Mouse (Mus musculus): Measurements from ENCODE around the gene Zfp704. TPM values are rescaled to one million over a fixed set of nuclear protein-coding genes. Genes with fewer than 3 reads are reported as not detected.

Zfp704 gene
- polyA plus RNA-seq, 1 experiment from 2014 or later = 10.6 TPM

DNA sequence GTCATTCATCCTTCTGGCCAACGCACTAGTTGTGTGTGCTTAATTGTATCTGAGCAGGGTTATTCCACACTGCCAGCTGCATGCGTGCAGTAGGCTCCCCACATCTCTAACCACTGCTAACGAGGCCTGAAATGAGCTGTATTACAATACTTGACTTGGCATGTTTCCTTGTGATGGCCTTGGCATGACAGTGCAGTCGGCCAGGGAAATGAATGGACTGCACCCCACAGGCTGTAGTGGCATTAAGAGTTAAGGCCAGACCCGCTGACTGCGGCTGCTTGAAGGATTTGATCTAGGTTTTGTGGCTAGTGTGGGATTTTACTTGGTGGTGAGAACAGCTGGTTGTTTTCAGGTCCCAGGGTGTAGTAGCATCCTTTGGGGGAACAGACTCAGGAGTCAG, 185.2 kb downstream of the Zfp704 start:
- H3K9me3 ChIP-seq (replicated peaks) = no peaks in the 10 kb centered on the region

DNA sequence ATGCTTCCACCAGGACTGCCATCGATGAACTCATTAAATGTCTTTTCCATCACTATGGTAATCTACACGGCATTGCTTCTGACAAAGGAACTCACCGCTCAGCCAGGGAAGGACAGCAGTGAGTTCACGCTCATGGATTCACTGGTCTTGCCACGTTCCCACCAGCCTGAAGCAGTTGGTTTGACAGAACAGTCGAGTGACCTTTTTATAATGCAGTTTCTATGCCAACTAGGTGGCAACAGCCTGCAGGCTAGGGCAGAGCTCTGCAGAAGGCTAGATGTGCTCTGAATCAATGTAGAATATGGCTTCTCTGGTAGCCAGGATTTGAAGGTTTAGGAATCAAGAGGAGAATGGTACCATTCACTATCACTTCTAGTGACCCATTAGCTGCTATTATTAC, 186.2 kb downstream of the Zfp704 start:
- Histone ChIP-seq H3K4me2 (no peak overlapping the region), H3K9ac (no peak overlapping the region), H3K27ac (no peak overlapping the region), H3K36me3 (ENCODE audit: poor library complexity, severe bottlenecking) (no peaks in the 10 kb centered on the region), H3K4me3 (no peak overlapping the region), H3K4me1 (no peaks in the 10 kb centered on the region), H3K9me3 (replicated peaks) (no peaks in the 10 kb centered on the region), H3K27me3 (no peaks in the 10 kb centered on the region)
- 88% methylated on average over 6 of the region's 6 CpGs for WGBS
- ATAC-seq = no peak

More for the DNA sequence above, 185.2 kb downstream of the Zfp704 start:
- no peak overlapping the region for H3K9ac ChIP-seq
- ATAC-seq = no peak
- H3K4me2 ChIP-seq = no peak overlapping the region
- H3K36me3 ChIP-seq (ENCODE audit: poor library complexity, severe bottlenecking) = no peaks in the 10 kb centered on the region
- no peak overlapping the region for H3K4me3 ChIP-seq
- no peaks in the 10 kb centered on the region for H3K27me3 ChIP-seq
- 69% methylated on average over 6 of the region's 6 CpGs for WGBS
- H3K27ac ChIP-seq = no peak overlapping the region
- H3K4me1 ChIP-seq = no peaks in the 10 kb centered on the region

DNA sequence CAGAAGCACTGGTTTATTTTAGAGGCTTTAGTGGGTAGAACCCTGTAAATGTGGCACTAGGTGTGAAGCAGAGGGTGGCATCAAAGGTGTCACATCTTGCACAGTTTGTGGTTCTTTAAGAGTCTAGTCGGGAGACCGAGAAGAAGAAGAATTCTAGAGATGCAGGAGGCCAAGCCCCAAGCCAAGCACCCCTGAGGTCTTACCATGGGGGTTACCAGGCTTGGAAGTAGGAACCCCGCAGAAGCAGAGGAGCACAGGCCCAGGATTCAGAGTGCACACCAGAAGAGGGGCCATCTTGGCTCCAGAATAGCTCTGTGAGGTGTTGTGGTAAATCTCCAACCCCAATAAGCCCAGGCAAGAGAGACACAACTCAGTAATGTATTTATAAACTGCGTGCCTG, 201.0 kb downstream of the Zfp704 start:
- Histone ChIP-seq H3K9me3 (replicated peaks) (no peaks in the 10 kb centered on the region; the same call in 1 of the 2 replicates), H3K9ac (no peak overlapping the region), H3K4me3 (no peak overlapping the region), H3K27me3 (no peaks in the 10 kb centered on the region), H3K27ac (no peak overlapping the region), H3K36me3 (ENCODE audit: poor library complexity, severe bottlenecking) (no peaks in the 10 kb centered on the region), H3K4me1 (peaks cover under 1% of the 10 kb centered on the region; the same call in 1 of the 2 replicates), H3K4me2 (no peak overlapping the region)
- ATAC-seq = no peak
- 93% methylated on average over 4 of the region's 4 CpGs for WGBS

DNA sequence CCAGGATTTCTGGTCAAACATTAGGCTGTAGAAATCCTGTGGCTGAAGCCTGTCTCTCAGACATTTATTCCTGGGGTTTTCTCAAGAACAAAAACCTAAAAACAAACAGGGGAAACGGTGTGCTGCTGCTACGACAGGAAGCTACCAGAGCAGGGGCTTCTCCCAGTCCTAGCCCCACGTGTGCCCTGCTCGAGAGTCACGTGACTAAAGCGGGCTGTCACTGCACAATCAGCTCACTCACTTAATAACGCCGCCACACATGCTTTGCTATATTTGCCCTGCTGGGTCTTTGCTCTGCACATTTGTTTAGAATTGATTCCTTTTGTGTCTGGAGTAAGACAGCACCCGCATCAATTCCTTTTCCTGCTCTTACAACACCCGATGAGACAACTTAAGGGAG, 202.1 kb downstream of the Zfp704 start:
- H3K4me3 ChIP-seq = no peak overlapping the region
- H3K27me3 ChIP-seq = no peaks in the 10 kb centered on the region
- no peaks in the 10 kb centered on the region for H3K9me3 ChIP-seq (replicated peaks)
- peaks cover 10% of the 10 kb centered on the region for H3K4me1 ChIP-seq
- H3K27ac ChIP-seq = no peak overlapping the region
- no peak for ATAC-seq
- H3K4me2 ChIP-seq = no peak overlapping the region
- H3K36me3 ChIP-seq (ENCODE audit: poor library complexity, severe bottlenecking) = no peaks in the 10 kb centered on the region
- no peak overlapping the region for H3K9ac ChIP-seq
- WGBS = 80% methylated on average over 10 of the region's 10 CpGs

DNA sequence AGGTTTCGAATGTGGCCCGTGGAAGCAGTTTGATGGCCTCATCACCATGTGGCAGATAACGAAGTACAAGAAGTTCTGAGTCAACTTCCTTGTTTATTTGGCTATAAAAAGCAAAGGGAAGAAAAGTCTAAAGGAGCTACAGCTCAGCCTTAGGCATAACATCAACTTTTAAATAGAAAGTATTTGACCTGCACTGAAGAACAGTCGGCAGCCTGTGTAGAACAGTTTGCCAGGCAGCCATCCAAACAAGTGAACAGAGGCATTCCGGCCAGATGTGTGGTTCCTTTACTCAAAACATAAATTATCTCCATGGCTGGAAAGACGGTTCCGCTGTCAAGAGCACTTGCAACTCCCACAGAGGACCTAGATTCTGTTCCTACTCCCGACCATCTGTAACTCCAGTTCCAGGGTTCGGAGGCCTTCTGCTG, 202.8 kb downstream of the Zfp704 start:
- Histone ChIP-seq H3K4me3 (no peak overlapping the region), H3K36me3 (ENCODE audit: poor library complexity, severe bottlenecking) (no peaks in the 10 kb centered on the region), H3K9me3 (replicated peaks) (no peaks in the 10 kb centered on the region), H3K4me2 (no peak overlapping the region), H3K27me3 (no peaks in the 10 kb centered on the region), H3K9ac (no peak overlapping the region), H3K27ac (no peak overlapping the region), H3K4me1 (peaks cover 16% of the 10 kb centered on the region)
- 89% methylated on average over 9 of the region's 9 CpGs for WGBS
- no peak for ATAC-seq

DNA sequence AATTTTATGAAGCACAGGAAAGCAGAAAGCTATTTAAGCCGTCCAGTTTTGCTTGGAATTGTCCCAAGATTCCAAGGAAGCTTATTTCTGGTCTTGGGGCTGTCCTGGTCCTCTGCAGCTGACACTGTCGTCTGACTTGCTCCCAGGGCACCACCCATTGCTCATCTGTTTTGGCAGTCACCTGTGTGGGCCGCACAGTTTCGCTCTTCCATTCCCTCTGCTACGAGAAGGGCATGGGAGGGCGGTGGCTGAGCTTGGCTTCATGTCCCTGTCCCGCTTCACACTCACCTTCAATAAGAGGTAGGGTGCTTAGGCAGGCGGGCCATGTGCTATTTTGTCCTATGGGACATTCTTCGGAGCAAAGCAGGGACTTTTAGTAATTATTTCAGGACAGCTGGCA, 204.5 kb downstream of the Zfp704 start:
- H3K4me3 ChIP-seq = no peak overlapping the region
- H3K4me1 ChIP-seq = peaks cover 30% of the 10 kb centered on the region
- WGBS = 86% methylated on average over 9 of the region's 9 CpGs
- no peak overlapping the region for H3K9ac ChIP-seq
- no peak overlapping the region for H3K4me2 ChIP-seq
- no peaks in the 10 kb centered on the region for H3K27me3 ChIP-seq
- no peaks in the 10 kb centered on the region for H3K9me3 ChIP-seq (replicated peaks)
- no peaks in the 10 kb centered on the region for H3K36me3 ChIP-seq (ENCODE audit: poor library complexity, severe bottlenecking)
- no peak for ATAC-seq
- no peak overlapping the region for H3K27ac ChIP-seq

DNA sequence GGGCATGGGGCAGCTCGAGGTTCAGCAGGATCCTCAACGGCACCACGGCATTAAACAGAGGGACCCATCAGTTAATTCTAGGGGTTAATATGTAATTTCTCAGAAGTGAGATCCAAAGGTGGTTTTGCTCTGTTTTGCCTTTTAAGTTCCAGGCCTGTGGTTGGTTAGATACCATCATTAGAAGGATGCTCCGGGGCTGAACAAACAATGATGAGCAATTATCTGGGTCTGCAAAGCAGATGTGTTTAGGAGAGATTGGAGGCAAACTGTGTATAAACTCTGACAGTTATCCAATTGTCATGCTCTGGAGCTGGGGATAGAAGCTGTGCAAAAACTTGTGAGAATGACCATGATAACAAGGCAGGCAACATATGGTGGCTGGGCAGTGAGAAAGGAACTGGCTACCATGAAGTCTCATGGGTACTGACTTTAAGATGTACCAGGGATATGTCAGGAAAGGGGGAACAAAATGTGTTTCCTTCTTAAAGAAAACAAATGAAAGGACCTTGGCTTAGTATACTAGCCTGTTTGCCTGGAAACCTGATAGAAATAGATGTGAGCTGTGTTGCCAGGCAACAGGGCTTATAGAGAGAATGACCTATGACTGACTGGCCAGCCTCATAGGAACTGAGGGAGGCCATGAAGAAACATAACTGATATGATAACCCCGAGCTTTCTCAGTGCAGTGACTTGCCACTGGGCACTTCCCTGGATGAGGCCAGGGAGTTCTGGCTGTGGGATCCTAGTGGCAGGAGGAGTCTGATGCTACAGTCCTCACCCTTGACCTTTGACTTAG, 206.4 kb downstream of the Zfp704 start:
- no peak; the same call in 1 of the 2 replicates for ATAC-seq
- WGBS = 71% methylated on average over 5 of the region's 5 CpGs
- H3K9me3 ChIP-seq (replicated peaks) = no peaks in the 10 kb centered on the region
- no peak overlapping the region for H3K4me2 ChIP-seq
- H3K36me3 ChIP-seq (ENCODE audit: poor library complexity, severe bottlenecking) = no peaks in the 10 kb centered on the region
- H3K27me3 ChIP-seq = no peaks in the 10 kb centered on the region
- H3K9ac ChIP-seq = no peak overlapping the region
- H3K4me3 ChIP-seq = no peak overlapping the region
- H3K27ac ChIP-seq = no peak overlapping the region
- peaks cover 33% of the 10 kb centered on the region for H3K4me1 ChIP-seq

DNA sequence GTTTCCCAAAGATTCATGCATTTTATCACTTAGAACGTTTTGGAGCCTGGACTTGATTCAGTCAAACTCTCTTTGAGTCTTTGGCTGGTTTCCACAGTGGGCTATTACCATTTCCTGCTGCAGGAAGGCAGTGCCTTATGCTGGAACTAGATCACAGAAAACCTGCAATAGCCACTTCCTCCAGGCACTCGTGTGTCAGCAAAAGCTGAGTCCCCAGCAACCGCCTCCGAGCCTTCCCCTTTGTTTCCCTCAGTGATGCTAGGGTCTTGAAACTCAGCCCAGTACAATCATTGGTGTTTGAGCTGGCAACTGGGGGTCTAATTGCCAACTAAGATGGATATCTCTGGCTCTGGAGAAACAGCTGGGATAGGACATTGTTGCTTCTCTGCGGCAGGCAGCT, 207.0 kb downstream of the Zfp704 start:
- Histone ChIP-seq H3K9ac (no peak overlapping the region), H3K27me3 (no peaks in the 10 kb centered on the region), H3K4me2 (no peak overlapping the region), H3K4me3 (no peak overlapping the region), H3K4me1 (peaks cover 33% of the 10 kb centered on the region), H3K36me3 (ENCODE audit: poor library complexity, severe bottlenecking) (no peaks in the 10 kb centered on the region), H3K9me3 (replicated peaks) (no peaks in the 10 kb centered on the region), H3K27ac (no peak overlapping the region)
- 28% methylated on average over 5 of the region's 5 CpGs for WGBS
- peak; percentile 39 for ATAC-seq

DNA sequence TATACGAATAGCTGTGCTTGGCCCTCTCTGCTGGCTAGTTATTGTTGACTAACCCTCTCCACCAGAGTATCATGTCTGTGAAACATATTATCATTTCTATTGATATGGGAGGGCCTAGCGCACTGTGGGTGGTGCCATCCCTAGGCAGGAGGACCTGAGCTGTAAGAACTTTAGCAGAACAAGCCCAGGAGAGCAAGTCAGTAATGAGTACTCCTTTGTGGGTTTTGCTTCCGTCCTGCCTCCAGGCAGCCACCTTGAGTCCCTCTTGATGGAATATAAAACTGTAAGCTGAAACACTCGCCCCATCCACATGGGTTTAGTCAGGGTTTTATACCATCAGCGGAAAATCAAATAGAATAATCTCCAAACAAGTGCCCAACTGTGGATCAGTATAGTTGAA, 207.5 kb downstream of the Zfp704 start:
- 81% methylated on average over 5 of the region's 5 CpGs for WGBS
- Histone ChIP-seq H3K27ac (no peak overlapping the region), H3K9me3 (replicated peaks) (no peaks in the 10 kb centered on the region), H3K27me3 (no peaks in the 10 kb centered on the region), H3K4me3 (no peak overlapping the region), H3K4me1 (peaks cover 33% of the 10 kb centered on the region), H3K36me3 (ENCODE audit: poor library complexity, severe bottlenecking) (no peaks in the 10 kb centered on the region), H3K9ac (no peak overlapping the region), H3K4me2 (no peak overlapping the region)
- ATAC-seq = no peak

DNA sequence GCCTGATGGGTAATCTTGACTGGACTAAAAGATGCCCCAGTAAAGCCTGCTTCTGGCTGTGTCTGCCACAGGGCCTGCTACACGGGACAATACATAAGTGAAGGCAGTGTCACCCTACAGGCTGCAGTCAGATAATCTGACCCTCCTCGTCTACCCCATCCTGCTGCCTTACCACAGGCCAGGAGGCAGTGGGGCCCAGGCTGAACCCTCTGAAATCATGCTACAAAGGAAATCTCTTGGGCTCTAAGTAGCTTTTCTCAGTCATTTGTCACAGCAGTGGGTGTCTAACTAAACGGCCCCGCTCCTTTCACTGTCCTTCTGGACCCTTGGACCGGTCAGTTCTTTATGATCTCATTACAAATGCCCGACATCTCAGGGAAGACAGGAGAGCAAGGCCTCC, 208.2 kb downstream of the Zfp704 start:
- WGBS = 61% methylated on average over 6 of the region's 6 CpGs
- no peaks in the 10 kb centered on the region for H3K9me3 ChIP-seq (replicated peaks)
- no peaks in the 10 kb centered on the region for H3K36me3 ChIP-seq (ENCODE audit: poor library complexity, severe bottlenecking)
- no peaks in the 10 kb centered on the region; the same call in 1 of the 2 replicates for H3K27me3 ChIP-seq
- H3K4me2 ChIP-seq = no peak overlapping the region
- H3K4me1 ChIP-seq = peaks cover 33% of the 10 kb centered on the region
- no peak overlapping the region for H3K9ac ChIP-seq
- ATAC-seq = no peak
- no peak overlapping the region for H3K27ac ChIP-seq
- H3K4me3 ChIP-seq = no peak overlapping the region

DNA sequence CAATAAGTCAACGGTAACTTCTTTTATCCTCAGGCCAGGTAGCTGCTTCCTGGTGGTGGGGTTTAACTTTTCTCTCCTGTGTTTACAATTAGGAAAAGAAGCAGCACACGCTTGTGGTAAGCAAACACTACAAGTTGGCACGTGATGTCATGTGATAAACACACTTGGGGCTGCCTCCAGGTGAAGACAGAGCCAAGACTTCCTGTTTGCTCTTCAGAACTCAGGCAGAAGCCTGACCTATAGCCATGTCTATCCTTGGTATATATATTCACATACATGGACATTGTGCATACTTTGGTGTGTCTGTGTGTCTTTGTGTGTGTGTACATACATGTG, 209.0 kb downstream of the Zfp704 start:
- Histone ChIP-seq H3K9ac (no peak overlapping the region), H3K27me3 (no peaks in the 10 kb centered on the region; the same call in 1 of the 2 replicates), H3K4me1 (peaks cover 33% of the 10 kb centered on the region), H3K27ac (0 out of 2 replicates have a peak overlapping the region, but pooled peaks have one; percentile 17), H3K4me2 (0 out of 2 replicates have a peak overlapping the region, but pooled peaks have one; percentile 17), H3K4me3 (no peak overlapping the region), H3K9me3 (replicated peaks) (no peaks in the 10 kb centered on the region), H3K36me3 (ENCODE audit: poor library complexity, severe bottlenecking) (no peaks in the 10 kb centered on the region)
- 57% methylated on average over 3 of the region's 3 CpGs for WGBS
- peak; percentile 41 for ATAC-seq

DNA sequence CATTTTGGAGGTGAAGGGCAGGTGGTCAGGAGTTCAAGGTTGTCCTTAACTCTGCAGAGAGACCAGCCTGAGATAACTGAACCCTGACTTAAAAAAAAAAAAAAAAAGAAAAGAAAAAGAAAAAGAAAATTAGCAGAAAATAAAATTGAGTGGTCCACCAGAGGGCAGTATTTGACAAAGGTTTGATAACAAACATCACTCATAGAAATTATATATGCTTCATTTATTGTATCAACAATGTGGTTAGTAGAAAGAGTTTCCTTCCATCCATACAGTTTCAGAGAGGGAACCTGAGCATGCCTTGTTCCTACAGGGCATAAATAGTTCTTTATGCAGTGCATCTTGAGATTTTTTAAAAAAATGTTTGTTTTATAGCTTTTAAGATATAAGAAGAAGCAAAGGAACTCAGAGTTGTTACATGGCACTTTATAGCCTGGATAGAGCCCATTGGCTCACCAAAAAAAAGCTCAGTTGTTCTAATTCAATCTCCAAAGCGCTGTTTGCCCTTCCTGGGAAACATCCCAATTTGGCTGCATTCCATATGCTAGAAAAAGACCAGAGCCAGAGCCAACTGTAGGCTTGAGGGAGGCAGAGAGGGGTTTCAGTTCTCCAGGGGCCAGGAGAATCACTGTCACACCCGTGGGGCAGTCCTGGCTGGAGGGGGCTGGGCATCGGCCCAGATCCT, 209.5 kb downstream of the Zfp704 start:
- Histone ChIP-seq H3K27me3 (no peaks in the 10 kb centered on the region; the same call in 1 of the 2 replicates), H3K4me3 (no peak overlapping the region), H3K4me1 (peaks cover 33% of the 10 kb centered on the region), H3K36me3 (ENCODE audit: poor library complexity, severe bottlenecking) (no peaks in the 10 kb centered on the region), H3K27ac (0 out of 2 replicates have a peak overlapping the region, but pooled peaks have one; percentile 17), H3K9me3 (replicated peaks) (no peaks in the 10 kb centered on the region), H3K4me2 (0 out of 2 replicates have a peak overlapping the region, but pooled peaks have one; percentile 17), H3K9ac (no peak overlapping the region)
- 40% methylated on average over 3 of the region's 3 CpGs for WGBS
- peak; percentile 70 for ATAC-seq
